Mouse (Mus musculus): ENCODE measurements at regions not wholly inside any gene's neighbourhood (a gene's known extent, or its start where the extent isn't known, plus 50 kb on each side); places are given as distances from the start of the nearest gene placed in this dataset.

- Histone ChIP-seq H3K36me3 (no peaks in the 10 kb centered on the region), H3K4me3 (no peak overlapping the region), H3K4me2 (no peak overlapping the region), H3K27ac (no peak overlapping the region), H3K27me3 (peaks cover 9% of the 10 kb centered on the region; the same call in 1 of the 2 replicates), H3K9me3 (no peaks in the 10 kb centered on the region), H3K9ac (no peak overlapping the region), H3K4me1 (peaks cover 11% of the 10 kb centered on the region)
- WGBS, result 88% methylated on average over 4 of the region's 4 CpGs
- no peak for ATAC-seq (ENCODE audit: insufficient number of reproducible peaks, insufficient read depth, low FRiP score, low TSS enrichment, low read depth)
These were observed 135.3 kb upstream of the Nr2f2 start for GRCm38 (mm10) chr7:70501821-70502220.

- Histone ChIP-seq H3K27ac (no peak overlapping the region), H3K36me3 (no peaks in the 10 kb centered on the region), H3K9me3 (no peaks in the 10 kb centered on the region), H3K27me3 (peaks cover 5% of the 10 kb centered on the region; the same call in 1 of the 2 replicates), H3K4me3 (no peak overlapping the region), H3K9ac (no peak overlapping the region), H3K4me2 (no peak overlapping the region), H3K4me1 (peaks cover 7% of the 10 kb centered on the region; the same call in 1 of the 2 replicates)
- 40% methylated on average over 8 of the region's 8 CpGs for WGBS
- no peak for ATAC-seq (ENCODE audit: insufficient number of reproducible peaks, insufficient read depth, low FRiP score, low TSS enrichment, low read depth)
These were observed 130.1 kb upstream of the Nr2f2 start for GRCm38 (mm10) chr7:70496541-70497154.

GRCm38 (mm10) chr7:70484201-70484600, 117.7 kb upstream of the Nr2f2 start:
- no peaks in the 10 kb centered on the region for H3K27me3 ChIP-seq
- 88% methylated on average over 2 of the region's 2 CpGs for WGBS
- H3K4me1 ChIP-seq, result peaks cover 7% of the 10 kb centered on the region; the same call in 1 of the 2 replicates
- no peak for ATAC-seq (ENCODE audit: insufficient number of reproducible peaks, insufficient read depth, low FRiP score, low TSS enrichment, low read depth)
- no peak overlapping the region for H3K27ac ChIP-seq
- no peak overlapping the region for H3K4me3 ChIP-seq
- H3K36me3 ChIP-seq, result no peaks in the 10 kb centered on the region
- H3K9ac ChIP-seq, result no peak overlapping the region
- H3K9me3 ChIP-seq, result no peaks in the 10 kb centered on the region
- H3K4me2 ChIP-seq, result no peak overlapping the region

GRCm38 (mm10) chr7:70483536-70483935, 117.0 kb upstream of the Nr2f2 start:
- no peaks in the 10 kb centered on the region for H3K36me3 ChIP-seq
- no peaks in the 10 kb centered on the region for H3K27me3 ChIP-seq
- H3K4me3 ChIP-seq, result no peak overlapping the region
- WGBS, result 89% methylated on average over 3 of the region's 3 CpGs
- ATAC-seq (ENCODE audit: insufficient number of reproducible peaks, insufficient read depth, low FRiP score, low TSS enrichment, low read depth), result no peak
- no peak overlapping the region for H3K9ac ChIP-seq
- peaks cover 7% of the 10 kb centered on the region; the same call in 1 of the 2 replicates for H3K4me1 ChIP-seq
- no peaks in the 10 kb centered on the region for H3K9me3 ChIP-seq
- no peak overlapping the region for H3K27ac ChIP-seq
- no peak overlapping the region for H3K4me2 ChIP-seq

GRCm38 (mm10) chr7:70481880-70482279, 115.3 kb upstream of the Nr2f2 start:
- no peaks in the 10 kb centered on the region for H3K27me3 ChIP-seq
- no peaks in the 10 kb centered on the region for H3K36me3 ChIP-seq
- no peak overlapping the region for H3K27ac ChIP-seq
- H3K4me2 ChIP-seq, result no peak overlapping the region
- no peak for ATAC-seq (ENCODE audit: insufficient number of reproducible peaks, insufficient read depth, low FRiP score, low TSS enrichment, low read depth)
- H3K4me1 ChIP-seq, result peaks cover 7% of the 10 kb centered on the region; the same call in 1 of the 2 replicates
- H3K4me3 ChIP-seq, result no peak overlapping the region
- H3K9me3 ChIP-seq, result no peaks in the 10 kb centered on the region
- H3K9ac ChIP-seq, result no peak overlapping the region
- 64% methylated on average over 10 of the region's 10 CpGs for WGBS

GRCm38 (mm10) chr7:70472786-70473185, 106.3 kb upstream of the Nr2f2 start:
- H3K9me3 ChIP-seq, result no peaks in the 10 kb centered on the region
- 83% methylated on average over 4 of the region's 4 CpGs for WGBS
- no peak for ATAC-seq (ENCODE audit: insufficient number of reproducible peaks, insufficient read depth, low FRiP score, low TSS enrichment, low read depth)

GRCm38 (mm10) chr7:70470557-70470956, 104.0 kb upstream of the Nr2f2 start:
- no peaks in the 10 kb centered on the region for H3K36me3 ChIP-seq
- 75% methylated on average over 2 of the region's 2 CpGs for WGBS
- H3K4me3 ChIP-seq, result no peak overlapping the region
- H3K4me2 ChIP-seq, result no peak overlapping the region
- no peak for ATAC-seq (ENCODE audit: insufficient number of reproducible peaks, insufficient read depth, low FRiP score, low TSS enrichment, low read depth)
- H3K9ac ChIP-seq, result no peak overlapping the region
- no peaks in the 10 kb centered on the region for H3K9me3 ChIP-seq
- H3K4me1 ChIP-seq, result no peaks in the 10 kb centered on the region
- peaks cover 10% of the 10 kb centered on the region for H3K27me3 ChIP-seq
- H3K27ac ChIP-seq, result no peak overlapping the region

More at GRCm38 (mm10) chr7:70472786-70473185, 106.3 kb upstream of the Nr2f2 start:
- Histone ChIP-seq H3K9ac (no peak overlapping the region), H3K4me1 (no peaks in the 10 kb centered on the region), H3K27ac (no peak overlapping the region), H3K4me3 (no peak overlapping the region), H3K36me3 (no peaks in the 10 kb centered on the region), H3K4me2 (no peak overlapping the region), H3K27me3 (peaks cover 10% of the 10 kb centered on the region)

- Histone ChIP-seq H3K27ac (no peak overlapping the region), H3K4me1 (no peaks in the 10 kb centered on the region), H3K4me3 (no peak overlapping the region), H3K36me3 (no peaks in the 10 kb centered on the region), H3K27me3 (no peaks in the 10 kb centered on the region), H3K9ac (no peak overlapping the region), H3K9me3 (no peaks in the 10 kb centered on the region), H3K4me2 (no peak overlapping the region)
- ATAC-seq (ENCODE audit: insufficient number of reproducible peaks, insufficient read depth, low FRiP score, low TSS enrichment, low read depth), result no peak
- 45% methylated on average over 4 of the region's 4 CpGs for WGBS
These were observed 95.6 kb upstream of the Nr2f2 start for GRCm38 (mm10) chr7:70462131-70462530.

GRCm38 (mm10) chr7:70454525-70454924, 88.0 kb upstream of the Nr2f2 start:
- no peak for ATAC-seq (ENCODE audit: insufficient number of reproducible peaks, insufficient read depth, low FRiP score, low TSS enrichment, low read depth)
- H3K9me3 ChIP-seq, result no peaks in the 10 kb centered on the region
- WGBS, result 58% methylated on average over 1 of the region's 1 CpGs

GRCm38 (mm10) chr7:70452816-70453215, 86.3 kb upstream of the Nr2f2 start:
- 74% methylated on average over 4 of the region's 4 CpGs for WGBS
- Histone ChIP-seq H3K27ac (no peak overlapping the region), H3K4me2 (no peak overlapping the region), H3K4me3 (no peak overlapping the region), H3K36me3 (no peaks in the 10 kb centered on the region), H3K9me3 (no peaks in the 10 kb centered on the region), H3K27me3 (0 out of 2 replicates have a peak, but pooled peaks cover 2% of the 10 kb centered on the region), H3K4me1 (no peaks in the 10 kb centered on the region), H3K9ac (no peak overlapping the region)
- ATAC-seq (ENCODE audit: insufficient number of reproducible peaks, insufficient read depth, low FRiP score, low TSS enrichment, low read depth), result no peak

More at GRCm38 (mm10) chr7:70454525-70454924, 88.0 kb upstream of the Nr2f2 start:
- 0 out of 2 replicates have a peak, but pooled peaks cover 2% of the 10 kb centered on the region for H3K27me3 ChIP-seq
- H3K4me3 ChIP-seq, result no peak overlapping the region
- H3K9ac ChIP-seq, result no peak overlapping the region
- H3K36me3 ChIP-seq, result no peaks in the 10 kb centered on the region
- no peak overlapping the region for H3K4me2 ChIP-seq
- H3K27ac ChIP-seq, result no peak overlapping the region
- no peaks in the 10 kb centered on the region for H3K4me1 ChIP-seq

GRCm38 (mm10) chr7:70438908-70439307, 72.4 kb upstream of the Nr2f2 start:
- 92% methylated on average over 6 of the region's 6 CpGs for WGBS
- H3K27ac ChIP-seq, result no peak overlapping the region
- no peaks in the 10 kb centered on the region for H3K36me3 ChIP-seq
- H3K27me3 ChIP-seq, result peaks cover 25% of the 10 kb centered on the region
- H3K4me2 ChIP-seq, result no peak overlapping the region
- no peak for ATAC-seq (ENCODE audit: insufficient number of reproducible peaks, insufficient read depth, low FRiP score, low TSS enrichment, low read depth)
- no peaks in the 10 kb centered on the region for H3K9me3 ChIP-seq
- no peak overlapping the region for H3K9ac ChIP-seq
- peaks cover 4% of the 10 kb centered on the region for H3K4me1 ChIP-seq
- H3K4me3 ChIP-seq, result no peak overlapping the region

- no peak for ATAC-seq (ENCODE audit: insufficient number of reproducible peaks, insufficient read depth, low FRiP score, low TSS enrichment, low read depth)
- 28% methylated on average over 8 of the region's 8 CpGs for WGBS
- H3K4me3 ChIP-seq, result no peak overlapping the region
These were observed 67.3 kb upstream of the Nr2f2 start for GRCm38 (mm10) chr7:70433838-70434237.

More at GRCm38 (mm10) chr7:70433838-70434237, 67.3 kb upstream of the Nr2f2 start:
- Histone ChIP-seq H3K9ac (no peak overlapping the region), H3K4me1 (peaks cover 7% of the 10 kb centered on the region), H3K9me3 (no peaks in the 10 kb centered on the region), H3K27me3 (peaks cover 47% of the 10 kb centered on the region), H3K4me2 (0 out of 2 replicates have a peak overlapping the region, but pooled peaks have one; percentile 14), H3K36me3 (no peaks in the 10 kb centered on the region), H3K27ac (no peak overlapping the region)
